Mouse (Mus musculus) WW6 (cell line): ENCODE results near the gene 1700125H20Rik.

Source experiments
- DNase-seq: peaks from one replicate; pipeline ENCODE4 v3.0.0-alpha.2; 2013; ENCODE audit warnings: low read depth, low spot score

Gene 1700125H20Rik

DNA sequence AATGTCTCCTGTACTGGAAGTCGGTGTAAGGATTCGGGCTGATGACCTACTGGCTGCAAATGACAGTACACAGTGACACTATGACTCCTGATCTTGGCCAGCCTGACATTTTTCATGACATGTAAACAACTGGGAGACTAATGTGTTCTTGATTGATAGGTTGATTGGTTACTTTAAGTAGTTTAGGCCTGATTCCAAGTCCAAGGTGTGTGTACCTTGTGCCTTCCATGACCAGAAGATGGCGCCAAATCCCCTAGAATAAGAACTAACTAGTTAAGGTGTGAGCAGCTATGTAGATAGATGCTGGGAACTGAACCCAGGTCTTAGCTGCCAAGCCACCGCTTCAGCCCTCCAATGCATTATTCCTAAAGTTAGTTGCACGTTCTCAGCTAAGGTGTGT is 13.9 kb downstream of the 1700125H20Rik start:
- DNase-seq = peak; percentile 81

DNA sequence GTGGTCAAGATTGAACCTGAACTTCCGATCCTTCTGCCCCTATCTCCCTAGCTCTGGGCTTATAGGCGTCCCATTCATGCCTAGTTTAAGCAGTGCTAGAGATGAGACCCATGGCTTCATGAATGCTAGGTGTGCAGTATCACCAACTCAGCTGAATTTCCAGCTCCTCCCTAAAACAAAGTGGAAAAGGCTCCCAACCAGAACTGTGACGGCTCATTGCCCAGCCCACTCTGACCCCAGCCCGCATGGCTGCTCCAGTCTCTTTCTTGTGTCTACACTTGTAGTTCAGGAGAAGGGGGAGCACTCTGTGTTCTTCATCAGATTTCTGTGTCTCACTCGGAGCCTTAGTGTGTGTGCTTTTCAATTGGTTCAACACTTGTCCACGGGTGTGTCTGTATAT is 14.6 kb downstream of the 1700125H20Rik start:
- no peak for DNase-seq

DNA sequence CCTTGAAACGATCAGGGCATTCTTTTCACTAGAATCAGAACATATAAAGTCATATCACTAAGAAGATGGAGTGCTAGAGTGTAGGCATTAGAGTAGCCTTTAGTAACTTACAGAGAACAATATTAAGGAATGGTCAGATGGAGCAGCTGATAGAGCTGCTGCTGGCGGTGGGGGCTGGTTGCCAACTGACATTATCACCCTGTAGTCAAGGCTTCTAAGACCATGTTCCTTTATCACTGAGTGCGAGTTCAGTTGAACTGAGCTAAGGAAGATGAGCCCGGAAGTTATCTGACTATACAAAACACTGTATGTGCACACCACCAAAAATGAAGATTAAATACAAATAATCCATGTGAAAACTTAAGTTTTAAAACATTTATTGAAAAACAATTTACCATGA is 18.9 kb downstream of the 1700125H20Rik start:
- DNase-seq = no peak

DNA sequence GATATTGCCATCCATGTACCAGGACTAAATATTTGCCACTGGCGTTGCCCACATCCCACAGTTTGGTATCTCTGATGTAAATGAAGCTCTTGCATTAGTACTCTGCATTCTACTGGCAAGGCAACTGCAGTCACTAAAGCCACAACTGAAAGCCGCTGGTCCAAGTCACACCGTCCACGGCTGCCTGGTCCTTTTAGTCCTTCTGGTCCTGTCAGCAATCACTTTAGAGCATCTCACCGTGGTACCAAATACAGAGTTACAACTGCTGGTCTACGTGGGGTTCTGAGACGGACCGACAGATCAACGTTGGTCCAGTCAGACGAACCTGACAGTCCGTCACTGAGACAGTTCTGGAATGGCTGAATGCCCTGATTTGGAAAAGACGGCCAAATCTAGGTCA is 20.5 kb downstream of the 1700125H20Rik start:
- no peak for DNase-seq

DNA sequence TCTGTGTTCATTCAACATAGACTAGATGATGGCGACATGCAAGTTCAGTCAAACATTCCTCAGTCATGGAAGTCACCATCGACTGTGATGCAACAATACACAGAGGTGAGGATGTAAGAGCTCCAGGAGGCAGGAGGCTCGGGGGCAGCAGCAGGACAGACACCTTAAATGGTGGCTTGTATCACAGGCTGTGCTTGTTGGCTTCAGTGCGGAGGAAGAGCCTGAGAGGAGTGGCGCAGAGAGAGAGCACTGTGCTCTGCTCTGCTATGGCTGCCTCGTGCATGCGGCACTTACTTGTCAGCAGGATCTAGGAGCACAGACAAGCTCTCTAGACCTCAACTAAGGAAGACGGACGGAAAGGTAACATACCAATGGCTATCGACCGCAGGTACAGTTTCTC is 24.0 kb downstream of the 1700125H20Rik start:
- no peak for DNase-seq

DNA sequence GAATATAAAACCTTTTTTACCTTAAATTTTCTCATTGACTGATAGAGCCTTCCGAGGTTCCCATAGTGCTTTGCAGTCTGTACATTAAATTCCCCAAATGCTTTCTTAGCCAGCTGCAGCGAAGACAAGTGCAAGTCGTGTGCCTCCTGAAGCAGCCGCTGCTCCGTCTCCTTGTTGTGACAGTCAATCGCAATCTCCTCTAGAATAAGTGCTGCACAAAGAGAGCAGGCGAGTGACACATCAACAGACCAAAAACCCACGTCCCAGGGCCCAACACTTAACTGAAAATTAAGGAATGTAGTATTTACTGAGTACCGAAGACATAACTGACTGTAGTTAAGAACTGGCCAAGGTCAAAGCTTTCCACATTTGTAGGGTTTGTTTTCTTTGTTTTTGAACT is 25.8 kb downstream of the 1700125H20Rik start:
- no peak for DNase-seq

DNA sequence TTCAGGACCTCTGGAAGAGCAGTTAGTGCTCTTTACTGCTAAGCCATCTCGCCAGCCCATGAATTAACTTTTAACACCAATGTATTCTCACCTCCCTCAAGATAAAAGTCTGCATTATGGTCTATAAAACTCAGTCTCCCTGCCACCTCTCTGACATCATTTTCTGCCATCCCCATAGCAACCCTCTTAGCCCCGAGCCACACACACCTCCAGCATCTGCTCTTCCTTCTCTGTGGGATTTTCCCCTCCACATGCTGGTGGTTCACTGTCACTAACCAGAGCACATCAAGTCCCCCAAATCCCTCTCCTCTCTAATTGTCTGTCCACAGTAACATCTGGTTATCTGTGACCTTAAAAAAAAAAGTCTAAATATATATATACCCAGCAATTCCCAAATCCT is 28.7 kb downstream of the 1700125H20Rik start:
- no peak for DNase-seq

DNA sequence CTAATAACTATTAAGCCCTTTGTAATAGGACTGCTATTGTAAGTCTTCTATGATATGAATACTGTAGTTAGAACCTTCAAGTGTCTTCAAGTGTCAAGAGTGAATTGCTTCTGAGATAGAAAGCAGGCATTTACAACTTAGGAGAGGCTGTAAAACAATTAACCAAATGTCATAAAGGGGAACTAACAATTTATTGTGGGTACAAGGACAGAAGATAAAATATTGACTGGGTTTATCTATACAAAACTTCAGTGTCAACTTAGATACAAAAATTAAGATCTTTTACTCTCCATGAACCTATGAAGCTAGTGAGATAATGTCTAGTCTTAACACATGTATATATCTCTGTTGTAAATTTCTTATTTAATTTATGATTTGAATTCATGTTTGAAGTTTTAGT is 36.0 kb downstream of the 1700125H20Rik start:
- no peak for DNase-seq

DNA sequence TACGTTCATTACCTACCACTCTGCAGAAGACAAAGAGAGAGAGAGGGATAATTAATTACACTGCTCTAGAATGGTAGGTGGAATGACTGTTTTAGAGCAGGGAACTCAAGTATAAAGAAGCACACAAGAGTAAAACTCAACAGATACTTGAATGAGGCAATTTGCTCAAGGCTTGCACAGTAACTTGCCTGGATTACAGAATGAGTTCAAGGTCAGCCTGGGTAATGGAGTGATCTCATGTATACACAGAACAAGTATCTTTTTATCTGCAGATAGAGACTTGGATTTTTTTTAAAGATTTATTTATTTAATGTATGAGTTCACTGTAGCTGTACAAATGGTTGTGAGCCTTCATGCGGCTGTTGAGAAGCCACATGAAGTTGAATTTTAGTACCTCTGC is 40.9 kb downstream of the 1700125H20Rik start:
- DNase-seq = no peak

DNA sequence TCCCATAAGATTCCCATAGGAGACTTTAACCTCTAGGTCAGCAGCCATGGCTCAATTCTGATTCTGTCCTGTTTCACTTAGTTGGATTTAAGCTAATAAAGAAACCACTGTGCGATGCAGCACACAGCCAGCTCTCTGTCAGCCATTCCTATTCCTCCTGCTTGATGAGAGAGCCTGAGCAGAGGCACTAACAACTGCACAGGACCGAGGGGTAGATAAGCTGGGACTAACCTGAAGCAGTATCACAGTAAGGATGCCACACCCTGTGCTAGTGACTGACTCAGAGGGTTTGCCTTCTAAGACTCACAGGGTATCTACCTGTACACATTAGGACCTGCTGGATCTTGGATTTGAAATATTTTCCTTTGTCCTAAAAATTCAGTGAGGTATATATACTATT is 43.0 kb downstream of the 1700125H20Rik start:
- DNase-seq = no peak

DNA sequence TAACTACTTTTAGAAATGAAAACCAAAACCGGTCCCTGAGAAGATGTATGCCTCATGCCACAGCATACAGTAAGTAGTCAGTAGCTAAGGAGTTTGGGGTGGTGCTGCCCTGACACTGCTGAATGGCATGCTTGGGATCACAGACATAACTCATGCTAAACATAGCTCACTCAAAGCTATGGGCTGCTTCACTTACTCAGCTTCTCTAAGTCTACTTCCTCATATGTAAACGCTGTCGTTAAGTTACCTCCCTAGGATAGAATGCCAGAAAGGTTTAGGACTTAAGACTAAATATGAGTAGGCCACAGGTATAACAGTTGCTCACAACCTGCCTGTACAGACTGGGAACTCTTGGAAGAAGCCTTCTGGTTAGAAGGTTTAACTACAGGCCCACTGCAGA is 44.5 kb downstream of the 1700125H20Rik start:
- no peak for DNase-seq

DNA sequence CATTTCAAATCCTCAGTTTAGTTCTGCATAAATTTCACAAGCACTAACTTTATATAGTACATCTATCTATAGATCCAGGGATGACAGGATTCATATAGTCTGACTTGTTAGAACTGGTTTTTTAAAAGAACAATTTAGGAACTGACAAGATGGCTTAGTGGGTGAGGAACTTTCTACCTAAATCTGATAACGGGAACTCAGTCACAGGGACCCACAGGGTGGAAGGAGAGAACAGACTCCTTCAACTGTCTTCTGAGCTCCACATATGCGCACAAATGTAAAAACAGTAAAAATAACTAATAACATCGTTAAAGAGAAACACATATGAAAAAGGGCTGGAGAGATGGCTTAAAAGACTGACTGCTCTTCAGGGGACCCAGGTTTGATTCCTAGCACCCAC is 48.8 kb downstream of the 1700125H20Rik start:
- no peak for DNase-seq

DNA sequence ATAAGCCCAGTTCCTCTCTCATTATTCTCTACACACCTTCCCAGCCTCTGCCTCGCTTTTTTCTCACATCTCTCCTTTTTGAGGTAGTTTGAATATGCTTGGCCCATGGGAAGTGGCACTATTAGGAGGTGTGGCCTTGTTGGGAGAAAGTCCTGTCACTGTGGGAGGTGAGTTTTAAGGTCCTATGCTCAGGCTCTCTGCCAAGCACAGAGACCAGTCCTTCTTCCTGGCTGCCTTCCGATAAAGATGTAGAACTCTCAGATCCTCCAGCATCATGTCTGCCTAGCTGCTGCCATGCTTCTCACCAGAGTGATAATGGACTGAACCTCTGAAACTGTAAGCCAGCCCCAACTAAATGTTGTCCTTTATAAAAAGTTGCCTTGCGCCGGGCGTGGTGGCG is 52.4 kb downstream of the 1700125H20Rik start:
- DNase-seq = no peak

DNA sequence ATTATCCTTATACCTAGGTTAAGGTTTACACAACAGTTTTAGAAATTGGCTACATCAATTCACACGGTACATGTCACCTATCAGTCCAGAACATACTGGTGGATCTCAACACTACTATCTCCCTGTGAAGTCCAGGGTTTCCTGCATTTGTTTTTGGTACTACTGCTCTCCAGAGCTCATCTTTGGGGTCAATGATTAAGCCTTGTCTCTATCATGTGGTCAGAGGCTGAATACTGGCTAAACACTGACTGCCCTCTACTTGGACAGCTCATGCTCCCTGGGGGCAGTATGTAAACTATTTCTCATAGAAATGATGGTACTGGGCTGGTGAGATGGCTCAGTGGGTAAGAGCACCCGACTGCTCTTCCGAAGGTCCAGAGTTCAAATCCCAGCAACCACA is 53.0 kb downstream of the 1700125H20Rik start:
- DNase-seq = no peak
